Mouse (Mus musculus) megakaryocyte, embryonic 14.5 days (primary cell): ENCODE measurements at regions not wholly inside any gene's neighbourhood (a gene's known extent, or its start where the extent isn't known, plus 50 kb on each side); places are given as distances from the start of the nearest gene placed in this dataset.

Source experiments
- FLI1 ChIP-seq: IDR thresholded peaks from 2 replicates; pipeline ENCODE4 v1.6.1; 2012; ENCODE audit warnings: low read length, inconsistent platforms, mixed read lengths
- GATA1 ChIP-seq: IDR thresholded peaks from 3 replicates; pipeline ENCODE4 v1.6.1; 2012; ENCODE audit warnings: mixed read lengths, low read length, inconsistent platforms, borderline replicate concordance

- TF ChIP-seq GATA1 (no peak), FLI1 (no peak)
Observed at GRCm38 (mm10) chr9:61064714-61065305, 270.5 kb downstream of the Uaca start.
